Mouse (Mus musculus): ENCODE data around the gene Actbl2.

Gene Actbl2

DNA sequence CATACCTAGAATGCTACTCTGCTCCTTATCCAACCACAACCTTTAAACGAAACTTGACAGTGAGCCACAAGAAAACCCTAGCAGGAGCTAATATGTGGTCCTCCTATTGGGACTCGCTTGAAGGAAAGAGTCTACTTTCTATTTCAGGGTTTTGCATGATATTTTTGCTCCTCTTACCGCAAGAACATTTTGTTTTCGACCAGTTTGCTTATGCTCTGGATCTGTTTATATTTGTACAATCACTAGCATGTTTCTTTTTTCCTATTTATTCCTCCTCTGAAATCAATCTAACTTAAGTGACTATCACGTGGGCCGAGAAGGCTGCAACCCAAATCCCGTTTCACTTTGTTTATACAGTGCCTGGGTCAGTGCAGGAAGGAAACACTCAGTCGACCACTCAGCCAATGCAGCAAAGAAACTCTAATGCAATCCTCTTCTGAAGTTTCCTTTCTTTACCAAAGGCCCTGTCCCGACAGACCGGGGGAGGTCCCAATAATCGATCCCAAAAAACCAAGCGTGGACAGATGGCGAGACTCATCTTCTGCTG lies 15.0 kb downstream of the Actbl2 start:
- DNase-seq (ENCODE audit: low read depth), result no peak

DNA sequence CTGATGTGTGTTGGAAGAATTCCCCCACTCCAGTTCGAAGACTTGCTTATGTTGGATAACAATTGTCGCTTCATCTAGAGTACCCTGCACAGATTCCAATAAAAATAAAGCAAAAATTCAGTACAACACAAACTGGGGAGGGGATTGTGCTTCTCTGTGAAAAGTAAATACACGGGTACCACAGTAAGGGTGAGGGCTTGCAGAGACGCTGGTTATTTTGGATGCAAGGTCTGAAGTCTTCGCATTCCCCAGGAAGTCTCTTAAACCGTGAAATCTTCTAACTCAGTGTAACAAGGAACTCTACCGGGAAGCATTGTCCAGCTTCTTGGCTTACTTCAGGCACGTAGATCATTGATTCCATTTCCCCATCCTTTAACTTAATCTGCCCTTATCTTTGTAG lies 17.1 kb downstream of the Actbl2 start:
- DNase-seq (ENCODE audit: low read depth), result no peak

DNA sequence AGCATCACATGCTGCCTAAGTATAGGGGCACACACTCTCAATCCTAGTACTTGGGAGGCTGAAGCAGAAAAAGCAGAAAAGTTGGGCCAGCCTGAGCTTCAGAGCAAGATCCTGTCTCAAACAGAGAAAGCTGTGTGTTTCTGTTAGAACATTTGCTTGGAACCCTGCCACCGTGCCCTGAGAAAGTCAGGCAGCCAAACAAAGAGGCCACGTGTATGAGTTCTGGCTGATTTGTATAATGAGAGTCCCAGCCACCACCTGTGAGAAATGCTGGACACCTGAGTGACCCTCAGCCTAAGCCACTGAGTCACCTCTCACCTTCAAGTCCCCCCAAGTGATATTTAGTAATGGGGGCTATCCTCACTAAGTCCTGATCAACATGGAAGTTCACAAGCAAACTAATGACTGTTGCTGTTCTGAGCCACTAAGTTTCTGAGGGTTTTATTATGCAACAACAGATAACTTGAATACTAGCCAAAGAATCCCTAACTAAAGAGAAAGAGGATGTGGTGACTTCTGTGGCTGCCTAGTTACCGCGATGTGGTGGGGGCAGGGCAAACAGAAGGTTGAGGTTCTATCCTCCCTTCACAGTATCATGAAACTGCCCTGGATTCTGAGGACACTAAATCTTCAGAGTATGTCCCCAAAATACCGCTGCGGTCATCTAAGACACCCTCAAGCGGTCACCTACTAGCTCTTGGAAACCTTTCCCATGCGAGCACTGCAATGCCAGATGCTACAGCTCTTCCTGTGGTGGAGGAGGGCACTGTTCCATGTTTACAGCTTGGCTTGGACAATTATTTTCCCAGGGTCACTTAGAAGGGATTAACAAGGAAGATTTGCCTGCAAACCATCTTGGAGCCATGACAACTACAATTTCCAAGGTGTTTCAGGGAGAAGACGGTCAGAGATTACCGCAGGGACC lies 31.9 kb downstream of the Actbl2 start:
- no peak for DNase-seq (ENCODE audit: low read depth)

DNA sequence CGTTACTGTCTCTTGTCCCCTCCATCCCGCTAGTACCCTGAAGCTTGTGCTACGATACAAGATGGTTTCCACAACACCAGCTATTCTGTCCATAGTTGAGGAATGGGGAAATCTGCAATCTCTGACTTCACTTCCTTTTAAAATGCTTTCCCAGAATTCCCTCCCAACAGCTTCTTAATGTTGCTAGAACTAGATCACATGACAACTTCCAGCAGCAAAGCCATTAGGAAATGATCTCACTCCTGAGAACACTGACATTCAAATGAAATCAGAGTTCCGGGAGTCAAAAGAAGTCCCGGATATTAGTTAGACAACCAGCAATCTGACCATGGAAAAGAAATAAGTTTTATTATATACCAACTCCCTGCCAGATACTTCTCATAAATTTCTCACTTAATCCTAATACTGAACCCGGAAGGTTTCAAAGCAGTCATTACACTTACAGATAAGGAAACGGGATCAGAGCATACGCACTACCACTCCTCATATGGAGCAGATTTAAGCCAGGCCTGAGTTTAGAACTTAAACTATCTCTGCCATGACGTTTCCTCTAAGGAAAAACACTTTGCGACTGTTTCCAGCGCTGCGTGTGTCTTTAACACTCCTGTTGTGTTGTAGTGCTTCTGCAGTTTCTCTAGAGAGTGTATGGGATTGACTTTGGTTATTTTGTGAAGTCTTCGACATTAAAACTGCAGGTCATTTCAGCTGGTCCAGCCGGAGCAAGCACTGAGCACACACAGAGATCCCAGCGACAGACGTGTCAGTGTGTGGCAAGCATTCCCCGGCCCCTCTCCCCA lies 36.5 kb downstream of the Actbl2 start:
- no peak for DNase-seq (ENCODE audit: low read depth)

DNA sequence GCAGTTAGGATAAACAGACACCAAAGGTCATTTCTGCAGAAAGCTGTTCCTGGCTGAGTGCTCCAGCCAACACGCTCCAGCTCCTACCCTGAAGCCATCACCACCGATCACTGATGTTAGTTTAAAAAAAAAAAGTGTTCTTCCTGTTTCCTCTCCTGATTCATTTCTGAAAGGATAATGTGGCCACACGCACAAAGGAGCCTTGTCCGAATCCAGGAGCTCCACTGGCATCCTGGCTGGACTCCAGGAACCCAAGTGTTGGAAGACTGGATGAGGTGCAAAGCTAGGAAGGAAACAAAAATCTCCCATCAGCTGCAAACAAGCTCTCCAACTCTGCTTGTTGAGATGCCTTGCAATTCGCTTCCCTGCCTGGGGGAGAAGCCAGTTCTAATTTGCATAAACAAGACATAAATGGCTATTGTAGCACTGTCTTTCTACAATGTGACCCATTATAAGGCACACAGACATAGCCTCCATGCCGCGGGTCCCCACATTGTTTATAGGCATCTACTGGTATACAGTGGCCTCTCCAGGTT lies 37.2 kb downstream of the Actbl2 start:
- DNase-seq (ENCODE audit: low read depth), result no peak

DNA sequence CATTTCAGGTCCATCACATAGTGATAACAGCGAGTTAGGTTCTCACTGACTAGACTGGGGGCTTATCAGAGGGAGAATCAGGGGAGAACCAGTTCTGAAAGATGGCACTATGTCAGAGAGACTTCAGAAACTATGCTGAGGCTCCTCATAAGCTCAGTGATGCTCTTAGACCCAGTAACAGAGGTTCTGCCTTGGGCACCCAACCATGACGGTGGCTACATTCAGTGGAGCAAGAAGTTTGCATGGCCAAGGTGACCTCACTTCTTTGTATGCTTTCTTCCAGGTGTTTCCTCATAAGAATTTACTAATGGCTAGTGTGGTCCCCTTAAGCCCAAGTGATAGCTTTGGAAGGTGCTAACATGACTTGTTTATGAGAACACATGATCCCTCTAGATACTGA lies 38.7 kb downstream of the Actbl2 start:
- DNase-seq (ENCODE audit: low read depth), result no peak

DNA sequence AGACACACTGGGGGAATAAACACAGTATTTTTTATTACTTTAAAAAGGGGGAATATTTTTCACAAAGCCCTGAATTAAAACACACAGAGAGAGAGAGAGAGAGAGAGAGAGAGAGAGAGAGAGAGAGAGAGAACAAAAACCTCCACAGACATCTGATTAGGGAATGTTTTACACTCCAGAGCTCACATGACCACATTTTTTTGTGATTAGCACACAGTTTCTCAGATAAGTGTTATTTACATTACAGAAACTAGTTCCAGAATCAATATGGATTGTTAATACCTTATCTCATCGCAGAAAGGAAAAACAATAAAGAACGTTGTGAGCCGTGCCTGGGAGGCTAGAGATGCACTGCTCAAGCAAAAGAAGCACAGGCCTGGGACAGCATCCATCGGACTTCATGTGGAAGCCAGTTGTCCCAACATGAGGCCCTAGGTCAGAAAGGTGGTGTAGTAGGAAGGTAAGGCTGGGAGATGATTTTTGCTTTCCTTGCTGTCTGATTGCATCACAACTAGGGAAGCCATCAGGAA lies 40.2 kb downstream of the Actbl2 start:
- DNase-seq (ENCODE audit: low read depth), result no peak

DNA sequence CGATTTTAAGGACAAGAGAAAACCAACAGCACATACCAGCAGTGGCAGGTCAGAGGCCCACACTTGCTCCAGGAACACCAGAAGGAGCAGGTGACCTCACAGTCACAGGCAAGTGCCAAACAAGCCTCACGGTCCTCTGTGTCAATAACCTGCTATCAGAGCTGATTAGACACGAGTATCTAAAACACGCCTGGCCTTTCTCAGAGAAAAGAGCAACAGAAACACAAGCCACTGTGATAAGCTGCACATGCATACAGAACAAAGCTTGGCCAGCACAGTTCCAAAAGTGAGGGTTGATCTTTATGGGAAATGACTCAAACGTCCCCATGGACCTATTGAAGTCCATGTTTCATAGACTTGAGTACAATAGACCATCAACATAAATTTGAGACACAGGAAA lies 41.2 kb downstream of the Actbl2 start:
- no peak for DNase-seq (ENCODE audit: low read depth)

DNA sequence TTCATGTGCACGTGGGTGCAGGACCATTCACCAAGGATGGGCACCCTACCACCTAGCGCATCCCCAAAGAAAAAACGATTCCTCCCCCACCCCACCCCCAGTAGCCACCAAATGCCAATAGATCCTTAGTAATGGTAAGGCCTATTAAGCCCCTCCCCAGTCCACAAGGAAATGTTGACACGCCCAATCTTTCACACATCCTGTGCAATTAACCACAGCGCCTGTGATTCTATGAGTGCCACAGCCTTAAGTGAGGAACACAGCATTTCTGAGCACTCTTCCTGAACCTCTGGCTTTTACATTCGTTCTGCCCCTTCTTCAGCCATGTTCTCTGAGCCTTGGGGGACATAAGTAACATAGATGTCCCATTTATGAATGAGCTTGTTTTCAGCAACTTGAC lies 42.8 kb downstream of the Actbl2 start:
- no peak for DNase-seq (ENCODE audit: low read depth)

DNA sequence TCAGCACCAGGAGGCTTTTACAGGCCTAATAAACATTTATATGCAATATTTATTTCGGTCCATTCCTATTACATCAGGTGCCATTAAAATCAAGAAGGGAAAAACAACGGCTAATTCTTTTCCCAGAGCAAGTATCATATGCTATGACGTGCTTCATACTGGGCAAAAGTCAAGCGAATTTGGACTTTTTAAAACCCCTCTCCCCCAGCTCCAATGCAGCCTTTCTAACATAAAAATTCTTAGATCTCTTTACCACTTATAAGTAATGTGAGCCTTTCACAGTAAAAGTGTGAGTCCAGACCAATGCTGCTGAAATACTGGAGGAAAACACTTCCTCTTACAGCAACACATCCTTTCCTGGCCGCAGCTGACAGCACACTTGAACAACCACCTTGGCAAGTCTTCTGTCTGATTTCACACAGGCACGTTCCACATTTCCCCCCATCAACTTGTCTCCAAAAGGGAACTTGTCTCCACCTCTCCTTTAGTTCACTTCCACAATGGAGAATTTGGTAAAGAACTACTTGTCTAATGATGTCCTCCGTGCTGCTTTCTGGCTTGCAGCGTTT lies 44.4 kb downstream of the Actbl2 start:
- no peak for DNase-seq (ENCODE audit: low read depth)

DNA sequence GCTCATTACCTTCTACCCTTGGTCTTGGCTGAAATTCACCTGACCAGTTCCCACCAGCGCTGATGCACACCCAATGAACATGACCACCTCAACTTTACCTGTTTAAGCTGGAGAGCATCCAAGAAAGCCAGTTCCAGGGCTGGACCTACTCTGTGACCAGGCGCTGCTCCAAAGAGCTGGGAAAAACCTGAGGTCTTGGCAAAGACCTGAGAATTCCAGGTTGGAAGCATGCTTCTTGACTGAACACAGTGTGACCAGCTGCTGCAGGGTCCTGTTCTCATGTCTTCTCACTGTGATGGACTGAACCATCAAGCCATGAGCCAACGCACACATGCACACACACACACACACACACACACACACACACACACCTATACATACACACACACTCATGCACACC lies 46.0 kb downstream of the Actbl2 start:
- DNase-seq (ENCODE audit: low read depth), result no peak

DNA sequence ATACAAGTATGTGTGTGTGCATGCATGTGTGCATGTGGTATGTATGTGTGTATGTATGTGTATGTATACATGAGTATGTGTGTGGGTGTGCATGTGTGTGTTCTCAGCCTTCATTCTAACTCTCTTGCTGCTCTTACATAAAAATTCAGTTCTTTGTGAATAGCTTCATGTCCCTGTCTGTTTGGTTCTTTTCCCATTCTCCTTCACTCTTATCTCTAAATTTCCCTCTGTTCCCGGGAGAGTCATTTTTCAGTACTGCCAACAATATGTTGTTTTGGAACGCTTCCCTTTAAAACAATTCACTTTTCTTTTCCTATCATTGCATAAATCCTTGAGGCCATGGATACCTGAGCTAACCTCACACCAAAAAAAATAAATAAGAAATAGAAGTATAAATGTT lies 46.6 kb downstream of the Actbl2 start:
- DNase-seq (ENCODE audit: low read depth), result no peak

DNA sequence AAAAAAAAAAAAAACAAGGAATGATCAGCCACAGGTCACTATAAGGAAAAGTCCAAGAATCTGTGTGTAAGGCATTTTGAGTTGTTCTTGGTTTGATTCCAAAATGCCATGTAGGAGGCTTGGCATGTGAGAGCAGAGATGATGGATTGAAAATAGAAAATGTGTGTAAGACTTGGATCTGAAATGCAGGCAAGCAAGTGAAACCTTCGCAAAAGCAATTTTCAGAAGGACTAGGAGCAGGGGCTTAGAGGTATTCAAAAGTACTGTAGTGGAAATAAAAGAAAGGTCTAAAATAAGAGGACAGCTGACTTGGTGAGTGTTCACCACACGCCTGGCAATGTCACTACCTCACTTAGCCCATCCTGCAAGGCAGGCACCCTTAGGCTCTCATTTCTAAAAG lies 49.4 kb downstream of the Actbl2 start:
- no peak for DNase-seq (ENCODE audit: low read depth)

DNA sequence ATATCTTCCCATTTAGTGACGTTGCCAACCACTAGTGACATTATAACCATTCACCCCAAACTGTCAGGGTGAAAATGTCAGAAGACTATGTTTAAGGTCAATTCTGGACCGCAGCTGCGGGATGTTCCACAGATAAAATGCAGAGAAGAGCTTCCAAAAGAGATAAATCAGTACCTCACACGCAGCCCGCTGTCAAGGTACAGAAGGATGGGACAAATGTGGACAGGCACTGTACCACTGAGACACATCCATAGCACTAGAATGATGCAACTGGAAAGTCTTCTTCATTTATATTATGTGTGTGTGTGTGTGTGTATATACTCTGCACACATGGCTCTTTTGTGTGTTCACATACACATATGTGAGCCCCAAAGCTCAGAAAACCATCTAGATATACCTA lies 49.9 kb downstream of the Actbl2 start:
- DNase-seq (ENCODE audit: low read depth), result no peak

Data from c-Kit-positive CD71-positive TER-119-negative erythroid progenitor cells, embryonic 14.5 days (primary cell).